Mouse (Mus musculus) kidney, adult 18-20 months (tissue): ENCODE measurements at regions not wholly inside any gene's neighbourhood (a gene's known extent, or its start where the extent isn't known, plus 50 kb on each side); places are given as distances from the start of the nearest gene placed in this dataset.

Experiments used
- DNase-seq: peaks from one replicate; pipeline ENCODE4 v3.0.0; 2021

GRCm38 (mm10) chr12:107769801-107770515 lies 233.4 kb downstream of the Bcl11b start:
- DNase-seq = no peak

- DNase-seq = no peak
These were observed 232.9 kb downstream of the Bcl11b start for GRCm38 (mm10) chr12:107770516-107770836.

DNA sequence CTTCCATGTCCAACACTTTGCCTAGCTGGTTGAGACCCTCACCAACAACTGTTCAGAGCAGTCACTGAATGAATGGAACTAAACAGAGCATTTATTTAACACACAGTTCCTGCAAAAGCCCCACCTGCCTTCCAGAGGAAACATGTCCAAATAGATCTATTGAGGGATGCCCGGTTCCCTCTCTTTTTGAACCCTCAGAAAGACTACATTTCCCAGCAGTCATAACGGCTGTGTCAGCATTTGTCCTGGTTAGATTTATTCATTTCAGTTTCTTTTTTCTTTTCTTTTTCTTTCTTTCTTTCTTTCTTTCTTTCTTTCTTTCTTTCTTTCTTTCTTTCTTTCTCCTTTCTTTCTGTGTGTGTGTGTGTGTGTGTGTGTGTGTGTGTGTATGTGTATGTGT lies 232.1 kb downstream of the Bcl11b start:
- no peak for DNase-seq

GRCm38 (mm10) chr12:107771809-107772208 lies 231.6 kb downstream of the Bcl11b start:
- no peak for DNase-seq

DNA sequence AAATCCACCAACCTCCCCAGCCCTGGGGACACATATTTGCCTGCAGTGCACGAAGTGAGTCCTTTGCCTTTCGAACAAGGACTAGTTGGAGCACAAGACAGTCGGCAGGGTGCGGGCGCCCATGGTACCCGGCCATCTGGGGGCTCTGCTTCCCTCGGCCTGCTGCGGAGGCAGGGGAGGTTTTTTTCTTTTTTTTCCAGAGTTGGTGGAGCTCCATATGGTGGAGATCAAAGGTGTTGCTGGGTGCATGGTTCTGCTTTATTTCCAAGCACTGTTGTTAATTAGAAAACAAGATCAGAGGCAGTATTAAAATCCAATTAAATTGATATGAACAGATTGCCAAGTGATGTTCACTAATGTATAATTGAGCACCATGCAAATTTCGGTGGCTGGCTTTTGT lies 225.4 kb downstream of the Bcl11b start:
- DNase-seq = no peak

- DNase-seq = no peak
These were observed 223.9 kb downstream of the Bcl11b start for GRCm38 (mm10) chr12:107779306-107780057.

GRCm38 (mm10) chr12:107782147-107782546 lies 221.3 kb downstream of the Bcl11b start:
- no peak for DNase-seq

DNA sequence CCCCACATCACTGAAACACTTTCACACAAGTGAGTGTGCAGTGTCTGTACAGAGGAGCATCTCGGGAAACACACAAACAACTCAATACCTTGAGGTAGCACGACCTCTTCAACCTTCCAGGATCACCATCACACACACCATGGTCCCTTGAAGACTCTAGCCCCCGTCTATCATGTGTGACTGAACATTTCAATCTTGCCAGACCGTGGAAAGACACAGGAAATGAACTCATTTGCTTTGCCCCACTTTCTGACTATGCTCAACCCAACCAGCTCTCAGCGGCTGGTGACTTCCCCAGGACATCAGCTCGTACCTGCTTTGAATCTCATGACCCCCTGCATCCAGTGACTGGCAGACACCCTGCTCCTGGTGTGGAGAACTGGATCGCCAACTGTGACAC lies 219.6 kb downstream of the Bcl11b start:
- DNase-seq = no peak

DNA sequence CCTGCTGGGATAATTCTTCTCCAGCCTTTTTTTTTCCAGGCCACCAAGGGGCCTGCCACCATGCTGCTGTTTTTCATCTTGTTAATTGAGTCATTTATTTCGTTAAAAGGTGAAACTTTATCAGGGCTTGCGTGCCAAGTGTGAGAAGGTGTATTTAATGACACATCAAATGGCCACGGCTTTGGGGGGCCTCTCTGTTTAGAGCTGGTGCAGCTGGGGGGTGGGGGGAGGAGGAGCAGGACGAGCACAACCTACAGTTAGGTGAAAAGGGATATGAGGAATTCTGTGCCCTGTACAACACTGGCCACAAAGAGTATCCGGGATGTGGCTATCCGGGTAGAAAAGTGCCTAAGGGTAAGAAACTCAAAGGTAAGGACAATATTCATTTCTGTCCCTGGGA lies 213.6 kb downstream of the Bcl11b start:
- DNase-seq = no peak

DNA sequence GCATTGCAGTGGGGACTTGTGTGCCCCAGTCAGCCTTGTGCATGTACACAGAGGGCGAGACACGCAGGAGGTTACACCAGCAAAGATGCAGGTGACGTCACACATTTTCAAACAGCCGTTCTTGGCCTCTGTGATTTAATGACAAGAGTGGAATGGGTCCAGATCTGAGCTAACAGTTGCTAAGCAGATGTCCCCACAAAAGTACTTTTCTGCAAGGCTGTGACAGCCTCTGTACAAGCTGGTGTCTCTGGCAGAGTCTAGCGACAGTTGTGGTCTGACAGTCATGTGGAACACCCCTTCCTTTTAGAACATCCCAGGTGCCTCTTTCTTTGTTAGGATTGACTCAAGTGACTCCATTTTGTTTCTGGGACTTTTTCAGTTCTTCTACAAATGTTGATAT lies 203.1 kb downstream of the Bcl11b start:
- DNase-seq = no peak

DNA sequence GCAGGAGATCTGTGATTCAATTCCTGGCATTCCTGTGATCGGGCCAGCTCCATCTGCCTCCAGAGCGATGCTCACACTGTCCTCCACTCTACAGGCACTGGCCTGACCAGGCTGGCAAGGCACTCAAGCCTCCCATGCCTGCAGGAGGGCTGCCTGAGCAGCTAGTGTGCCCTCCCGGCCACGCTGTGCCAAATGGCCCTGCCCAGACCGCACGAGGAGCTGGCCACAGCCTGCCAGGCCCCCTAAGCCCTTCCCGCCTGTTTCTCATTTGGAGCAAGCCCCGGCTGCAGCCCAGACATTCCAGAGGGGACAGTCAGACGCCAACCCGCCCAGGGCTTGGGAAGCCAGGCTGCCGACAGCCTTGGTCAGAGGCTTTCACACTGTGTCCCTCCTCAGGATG lies 195.8 kb downstream of the Bcl11b start:
- no peak for DNase-seq

DNA sequence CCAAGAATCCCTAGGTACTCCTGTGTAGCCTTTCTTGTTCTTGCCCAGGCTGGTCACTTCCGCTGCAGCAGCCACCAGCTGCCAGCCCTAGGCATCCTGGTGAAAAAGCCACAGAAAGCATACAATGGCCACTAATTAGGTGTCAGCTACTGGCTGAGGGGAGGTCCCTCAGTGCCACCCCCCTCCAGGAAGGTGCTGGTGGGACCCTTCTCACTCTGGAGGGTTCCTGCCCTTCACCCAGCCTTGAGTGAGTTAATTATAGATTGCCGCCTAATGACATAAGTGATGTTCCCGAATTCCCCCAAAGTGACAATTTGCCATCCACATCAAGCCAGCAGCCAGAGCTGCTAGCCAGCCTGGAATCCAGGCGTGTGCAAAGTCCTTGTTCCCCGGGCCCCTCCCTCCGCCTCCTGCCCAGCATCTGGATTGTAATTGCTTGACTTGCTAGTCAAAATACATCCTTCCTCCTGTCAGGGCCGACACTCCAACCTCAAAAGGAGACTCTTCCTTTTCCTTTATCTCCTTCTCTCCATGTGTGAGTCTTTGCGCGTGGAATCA lies 195.2 kb downstream of the Bcl11b start:
- DNase-seq = no peak

- DNase-seq = no peak
These were observed 192.2 kb downstream of the Bcl11b start for GRCm38 (mm10) chr12:107811231-107811630.

DNA sequence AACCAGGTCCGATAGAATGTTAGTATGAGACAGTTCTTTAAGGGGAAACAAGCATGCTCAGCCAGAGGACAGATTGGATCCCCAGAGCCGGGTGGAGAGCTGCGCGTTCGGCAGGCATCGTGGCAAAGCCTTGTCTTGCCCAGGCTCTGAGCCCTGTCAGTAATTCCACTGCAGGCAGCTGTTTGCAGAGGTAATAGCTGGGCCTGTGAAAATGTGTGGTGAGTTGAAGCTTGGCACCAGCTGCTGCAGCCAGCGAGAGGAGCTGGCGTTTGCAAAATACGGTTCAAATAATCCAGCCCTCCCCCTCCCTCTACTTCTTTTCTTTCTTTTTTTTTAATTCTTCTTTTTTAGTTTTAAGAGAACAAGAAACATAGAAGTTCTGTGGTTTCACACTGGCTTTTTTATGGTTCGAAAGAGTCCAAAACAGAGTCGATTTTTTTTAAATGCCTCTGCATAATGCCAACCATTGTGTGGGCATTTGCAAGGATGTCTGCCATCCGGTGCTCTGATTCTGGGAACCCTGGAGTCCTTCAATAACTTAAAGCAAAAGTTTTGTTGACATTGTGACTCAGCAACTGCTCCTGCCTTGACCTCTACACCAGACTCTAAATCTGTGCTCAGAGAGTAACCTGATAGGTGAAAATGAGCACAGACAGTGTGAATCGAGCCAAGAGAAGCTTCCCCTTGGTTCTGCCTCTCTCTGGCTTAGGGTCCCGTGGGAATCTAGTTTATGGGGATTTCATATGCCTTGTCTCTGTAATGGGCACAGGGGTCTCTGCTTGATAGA lies 190.7 kb downstream of the Bcl11b start:
- no peak for DNase-seq

GRCm38 (mm10) chr12:107814926-107815325 lies 188.5 kb downstream of the Bcl11b start:
- no peak for DNase-seq

GRCm38 (mm10) chr12:107823768-107824394 lies 179.5 kb downstream of the Bcl11b start:
- DNase-seq = no peak

- DNase-seq = no peak
These were observed 177.5 kb downstream of the Bcl11b start for GRCm38 (mm10) chr12:107825921-107826320.

DNA sequence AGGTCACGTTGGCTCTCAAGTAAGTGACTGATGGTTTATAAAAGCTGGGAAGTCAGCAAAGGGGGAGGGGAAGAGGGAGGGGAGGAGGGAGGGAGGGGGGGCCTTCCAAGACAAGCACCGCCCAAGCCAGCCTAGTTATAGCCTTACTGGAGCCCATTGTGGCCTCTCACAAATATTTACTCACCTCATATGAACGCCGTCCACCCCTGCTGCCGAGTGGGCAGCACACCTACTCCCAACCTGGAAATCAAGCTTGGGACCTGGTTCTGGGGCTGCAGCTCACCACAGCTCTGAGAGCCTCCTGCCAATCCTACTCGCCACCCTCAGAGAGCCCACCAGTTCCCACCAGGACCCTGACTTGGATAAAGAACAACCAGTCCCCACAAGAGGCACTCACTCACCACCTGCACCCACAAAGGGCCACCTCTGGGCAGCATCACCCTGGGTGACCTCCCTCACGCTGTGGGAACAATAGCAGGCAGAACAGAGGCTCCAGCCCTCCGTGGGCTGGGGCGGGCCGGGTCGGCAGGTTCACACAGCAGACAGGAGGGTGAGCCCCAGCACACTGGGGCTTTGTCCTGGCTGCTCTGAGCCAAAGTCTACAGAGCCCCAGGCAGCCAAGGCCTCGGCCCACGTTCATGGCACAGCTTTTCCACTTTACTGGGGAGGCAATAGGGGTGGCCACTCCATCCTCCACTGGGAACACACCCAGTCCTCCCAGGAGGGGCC lies 171.8 kb downstream of the Bcl11b start:
- no peak for DNase-seq

GRCm38 (mm10) chr12:107833001-107833400 lies 170.4 kb downstream of the Bcl11b start:
- no peak for DNase-seq

DNA sequence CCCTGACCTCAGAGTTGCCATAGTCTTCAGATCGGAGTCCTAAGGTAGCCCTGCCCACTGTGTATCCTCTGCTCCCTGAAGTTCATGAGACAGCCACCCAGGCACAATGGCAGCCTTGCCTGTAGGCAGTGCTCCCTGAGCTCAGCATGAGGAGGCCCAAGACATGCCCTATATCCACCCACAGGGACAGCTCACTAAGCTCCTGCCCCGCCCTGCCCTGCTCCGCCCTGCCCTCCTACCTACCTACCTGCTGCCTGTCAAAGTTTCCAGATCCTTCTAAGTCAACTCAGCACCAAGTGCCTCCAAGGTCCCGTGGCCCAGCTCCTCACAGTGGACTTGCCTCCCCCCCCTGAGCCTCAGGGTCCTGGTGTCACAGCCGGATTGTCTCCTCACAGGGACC lies 168.9 kb downstream of the Bcl11b start:
- DNase-seq = no peak

DNA sequence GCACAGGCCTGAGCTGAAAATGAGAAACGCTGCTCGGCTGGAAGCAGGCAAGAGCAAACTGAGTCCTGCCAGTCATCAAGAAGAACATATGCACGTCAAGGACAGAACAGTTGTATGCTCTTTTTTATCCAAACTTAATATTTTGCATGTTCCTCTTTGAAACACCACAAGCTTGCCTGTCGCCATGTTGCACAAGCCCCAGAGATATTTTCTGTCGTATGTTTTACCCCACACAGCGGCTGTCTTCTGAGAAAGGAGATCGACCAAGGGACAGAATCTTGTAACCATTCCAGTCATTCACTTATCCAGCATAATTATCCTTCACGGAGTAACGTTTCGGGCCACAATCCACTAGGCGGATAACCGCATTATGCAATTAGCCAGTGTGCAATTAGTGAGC lies 165.7 kb downstream of the Bcl11b start:
- DNase-seq = no peak

DNA sequence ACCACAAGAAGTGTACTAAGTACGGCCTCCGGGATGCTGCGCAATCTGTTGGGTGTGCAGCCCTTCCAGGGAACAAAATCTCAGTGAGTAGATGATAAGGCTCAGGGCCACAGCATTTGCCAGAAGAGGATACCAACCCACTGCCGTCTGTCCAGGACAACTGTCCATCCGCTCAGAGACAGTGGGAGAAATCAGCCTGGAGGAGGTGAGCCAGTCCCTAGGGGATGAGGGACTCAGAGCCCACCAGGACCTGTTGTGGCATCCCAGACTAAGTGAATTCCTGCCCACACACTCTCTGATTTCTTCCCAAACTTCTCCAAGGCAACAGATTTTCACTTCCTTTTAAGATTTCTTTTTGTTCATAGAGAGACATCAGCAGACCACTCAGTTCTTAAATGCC lies 158.8 kb downstream of the Bcl11b start:
- no peak for DNase-seq
